Mouse (Mus musculus) brain, adult 2 months (tissue): ENCODE results near the gene Ccer2.

Source experiments
- DNase-seq: peaks from one replicate; pipeline ENCODE4 v3.0.0; 2011; ENCODE audit warnings: low read depth, low spot score

Gene Ccer2

GRCm38 (mm10) chr7:28790066-28790806 lies 34.3 kb downstream of the Ccer2 start:
- no peak for DNase-seq

- no peak for DNase-seq
Measured at GRCm38 (mm10) chr7:28791706-28792105, 35.7 kb downstream of the Ccer2 start.

GRCm38 (mm10) chr7:28792391-28793185 lies 36.6 kb downstream of the Ccer2 start:
- no peak for DNase-seq

- peak; percentile 52 for DNase-seq
Measured at GRCm38 (mm10) chr7:28793834-28794233, 37.9 kb downstream of the Ccer2 start.

GRCm38 (mm10) chr7:28794496-28794895 lies 38.5 kb downstream of the Ccer2 start:
- DNase-seq, result no peak

- no peak for DNase-seq
Measured at GRCm38 (mm10) chr7:28795832-28796231, 39.9 kb downstream of the Ccer2 start.

GRCm38 (mm10) chr7:28796562-28796975 lies 40.6 kb downstream of the Ccer2 start:
- DNase-seq, result peak; percentile 92

- no peak for DNase-seq
Measured at GRCm38 (mm10) chr7:28799994-28800393, 44.0 kb downstream of the Ccer2 start.

- DNase-seq, result no peak
Measured at GRCm38 (mm10) chr7:28801451-28801850, 45.5 kb downstream of the Ccer2 start.

GRCm38 (mm10) chr7:28801901-28802670 lies 46.1 kb downstream of the Ccer2 start:
- no peak for DNase-seq

- DNase-seq, result peak; percentile 43
Measured at GRCm38 (mm10) chr7:28802846-28803588, 47.0 kb downstream of the Ccer2 start.

- no peak for DNase-seq
Measured at GRCm38 (mm10) chr7:28803756-28804155, 47.8 kb downstream of the Ccer2 start.

- DNase-seq, result no peak
Measured at GRCm38 (mm10) chr7:28806869-28807268, 50.9 kb downstream of the Ccer2 start.

- DNase-seq, result peak; percentile 44
Measured at GRCm38 (mm10) chr7:28807641-28808220, 51.8 kb downstream of the Ccer2 start.

GRCm38 (mm10) chr7:28808221-28808941 lies 52.4 kb downstream of the Ccer2 start, which contains the start of gene Hnrnpl:
Hnrnpl (plus strand) TSS chr7:28808541.
- DNase-seq, result peak; percentile 73
